Mouse (Mus musculus) urinary bladder, postnatal 25 days (tissue): Measurements from ENCODE around the gene Ccdc71l.
A peak's percentile ranks its signal among the peaks of the same experiment; 100 is the strongest.

Source experiments
- DNase-seq: peaks from one replicate; pipeline ENCODE4 v3.0.0; 2022; ENCODE audit warnings: low spot score

Gene Ccdc71l

DNA sequence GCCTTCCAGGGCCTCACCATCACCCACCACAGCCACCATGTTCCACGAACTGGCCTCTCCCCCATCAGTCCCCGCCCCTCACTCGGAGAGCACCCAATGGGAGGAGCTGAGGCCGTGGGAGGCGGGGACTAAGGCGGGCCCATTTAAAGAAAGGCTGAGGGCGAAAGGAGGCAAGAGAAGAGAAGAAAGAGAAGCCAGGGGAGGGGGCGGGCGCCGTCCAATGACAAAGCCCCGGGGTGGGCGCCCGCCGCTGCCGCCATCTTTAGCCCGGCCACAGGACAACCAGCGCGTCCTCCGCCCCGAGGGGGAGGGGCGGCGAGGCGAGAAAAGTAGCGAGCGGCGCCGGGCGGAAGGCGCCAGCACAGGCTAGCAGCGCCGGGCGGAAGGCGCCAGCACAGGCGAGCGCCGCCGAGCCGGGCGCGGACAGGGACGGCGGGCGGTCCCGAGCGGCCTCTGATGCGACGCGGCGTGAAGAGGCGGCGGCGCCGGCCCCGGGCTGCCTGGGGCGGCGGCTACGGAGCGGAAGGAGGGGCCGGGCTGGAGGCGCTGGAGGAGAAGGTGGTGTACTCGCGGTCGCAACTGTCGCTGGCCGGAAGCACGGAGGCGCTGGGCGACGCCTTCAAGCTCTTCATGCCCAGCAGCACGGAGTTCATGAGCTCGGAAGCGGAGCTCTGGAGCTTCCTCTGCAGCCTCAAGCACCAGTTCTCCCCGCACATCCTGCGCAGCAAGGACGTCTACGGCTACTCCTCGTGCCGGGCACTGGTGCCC is at the start of gene Ccdc71l:
TSS of gene Ccdc71l (plus strand) at position 177 of the 768 bp plus-strand sequence.
- DNase-seq = peak; percentile 75

DNA sequence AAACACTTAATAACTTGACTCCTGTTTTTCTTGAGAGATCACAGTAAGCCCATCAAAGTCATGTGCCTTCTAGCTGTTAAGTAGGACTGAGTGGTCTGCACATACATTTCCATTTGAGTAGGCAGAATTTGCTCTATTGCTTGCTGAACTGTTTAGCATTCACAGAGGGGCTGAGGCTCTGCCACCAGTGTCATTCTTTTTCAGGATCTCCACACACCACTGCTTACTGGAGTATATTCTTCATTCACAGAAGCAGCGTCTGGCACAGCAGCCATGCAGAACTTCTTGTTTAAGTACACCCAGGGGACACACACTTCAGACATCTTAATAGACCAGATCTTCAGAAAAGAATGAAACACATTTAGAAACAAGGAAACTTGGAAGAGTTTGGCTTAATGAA is 39.4 kb upstream of the Ccdc71l start:
- no peak for DNase-seq

DNA sequence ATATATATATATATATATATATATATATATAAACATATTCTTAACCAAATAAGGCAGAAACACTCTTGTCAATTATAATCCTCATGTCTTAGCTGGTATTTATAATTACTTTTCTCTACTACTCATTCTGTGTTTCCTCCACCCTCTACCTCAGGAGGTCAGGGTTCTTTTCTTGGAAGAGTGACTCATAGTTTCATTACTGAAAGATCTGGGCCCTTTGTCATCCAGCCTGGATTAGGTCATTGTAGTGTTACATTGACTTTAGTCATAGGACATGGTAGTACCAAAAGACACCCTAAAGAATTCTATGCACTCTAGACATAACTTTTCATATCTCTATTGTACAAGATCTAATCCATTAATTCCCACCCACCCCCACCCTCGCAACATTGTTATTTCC is 35.0 kb upstream of the Ccdc71l start:
- no peak for DNase-seq

DNA sequence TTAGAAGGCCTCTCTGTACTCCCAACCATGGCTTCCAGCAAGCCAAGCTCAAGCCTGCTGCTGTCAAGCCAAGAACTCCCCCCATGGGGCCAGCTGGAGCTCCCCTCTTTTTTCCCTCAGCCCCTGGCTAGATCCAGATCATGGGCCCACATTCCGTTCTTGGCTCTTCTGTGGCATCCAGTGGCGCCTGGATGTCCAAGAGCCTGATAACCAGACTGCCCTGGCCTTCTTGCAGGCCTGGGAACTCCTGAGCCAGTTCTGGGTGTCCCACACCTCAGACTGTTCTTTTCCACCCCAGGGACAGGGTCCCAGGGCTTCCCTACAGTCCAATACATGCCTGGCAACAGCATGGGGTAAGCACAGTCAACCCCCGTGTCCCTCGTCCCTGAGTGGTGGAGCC is 32.4 kb upstream of the Ccdc71l start:
- no peak for DNase-seq

DNA sequence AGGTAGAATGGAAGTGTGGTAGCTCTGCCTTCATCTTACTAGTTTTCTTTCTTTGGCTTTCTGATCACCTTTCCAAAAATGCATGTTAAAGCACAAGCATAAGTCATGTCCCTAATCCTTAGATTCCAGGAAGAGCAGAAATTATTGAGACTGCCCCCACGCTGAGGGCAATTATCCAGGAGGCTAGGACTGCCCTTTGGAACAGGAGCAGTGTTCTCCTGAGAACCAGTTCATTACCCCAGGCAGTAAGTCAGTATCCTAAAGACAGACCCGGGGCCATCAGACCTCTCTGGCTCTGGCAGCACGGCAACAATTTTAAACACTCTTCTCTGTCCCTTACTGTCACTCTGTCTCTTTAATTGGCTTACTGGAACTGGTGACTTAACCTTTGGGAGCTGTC is 30.0 kb upstream of the Ccdc71l start:
- no peak for DNase-seq

DNA sequence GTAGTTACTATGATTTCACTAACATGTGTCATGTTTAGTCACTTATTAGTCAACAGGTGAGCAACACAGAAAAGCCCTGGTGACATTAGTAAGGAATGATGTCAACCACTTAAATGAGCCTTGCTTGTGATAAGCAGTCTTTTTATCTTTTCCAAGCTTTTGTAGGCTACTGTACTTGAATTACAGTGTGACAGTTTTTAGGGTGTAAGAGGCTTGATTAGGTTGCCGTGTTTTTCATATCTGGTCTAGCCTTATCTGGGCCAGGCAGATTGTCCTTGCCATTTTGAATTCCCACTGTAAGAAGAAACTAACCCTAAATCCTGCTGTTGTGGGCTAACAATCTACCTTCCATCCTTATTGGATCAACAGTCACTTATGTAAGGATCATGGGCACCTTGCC is 26.6 kb upstream of the Ccdc71l start:
- DNase-seq = no peak

DNA sequence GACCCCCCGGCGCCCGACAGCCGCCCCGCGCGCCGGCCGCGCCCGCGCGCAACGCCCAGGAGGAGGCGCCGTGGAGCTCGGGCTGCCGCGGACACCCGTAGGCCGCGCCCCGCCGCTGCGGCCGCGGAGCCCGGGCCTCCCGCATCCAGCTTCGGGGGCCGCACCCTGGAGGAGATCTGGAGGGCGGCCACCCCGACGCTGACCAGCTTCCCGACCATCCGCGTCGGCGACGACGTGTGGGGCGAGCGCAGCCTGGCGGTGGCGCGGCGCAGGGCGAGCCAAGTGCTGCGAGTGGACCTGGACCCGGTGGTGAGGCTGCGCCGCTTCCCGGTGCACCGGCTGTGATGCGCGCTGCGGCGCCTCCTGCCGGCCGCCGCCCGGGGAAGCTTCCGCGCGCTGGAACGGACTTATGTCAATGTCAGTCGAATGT is 807 bp downstream of the Ccdc71l start:
- peak; percentile 79 for DNase-seq

DNA sequence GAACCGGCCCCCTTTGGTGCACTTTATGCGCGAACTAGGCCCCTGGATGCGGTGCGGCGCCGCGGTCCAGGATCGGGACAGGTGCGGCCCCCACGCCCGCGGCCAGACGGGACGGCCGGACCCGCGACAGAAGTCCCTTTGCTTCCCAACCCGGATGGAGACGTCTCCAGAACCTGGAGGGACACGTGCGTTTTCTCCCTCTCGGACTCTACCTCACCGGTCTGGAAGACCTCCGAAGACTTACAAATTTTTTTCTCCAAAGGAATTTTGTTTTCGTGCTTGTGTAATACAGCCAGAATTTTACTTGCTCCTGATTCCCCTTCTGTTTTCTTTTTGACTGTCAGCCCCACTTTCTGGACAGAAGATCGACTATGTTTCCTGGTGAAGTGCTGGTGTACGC is 1.2 kb downstream of the Ccdc71l start:
- no peak for DNase-seq

DNA sequence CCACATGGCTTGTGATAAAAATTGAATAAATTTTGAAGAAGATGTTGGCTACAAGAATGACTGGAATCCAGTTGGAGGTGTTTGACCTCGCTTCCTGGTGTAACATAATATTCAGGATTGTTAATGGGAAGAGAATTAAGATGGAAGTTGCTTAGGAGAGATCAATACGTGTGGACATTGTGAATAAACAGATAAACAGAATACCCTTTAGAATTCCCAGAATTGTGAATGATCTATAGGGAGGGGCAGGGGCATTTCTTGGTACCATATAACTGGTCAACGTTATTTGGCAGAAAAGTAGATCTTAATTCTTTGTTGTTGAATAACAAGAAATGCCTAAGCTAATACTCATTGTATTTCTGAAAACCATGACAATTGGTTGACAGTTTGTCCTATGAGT is 2.0 kb downstream of the Ccdc71l start:
- DNase-seq = no peak

DNA sequence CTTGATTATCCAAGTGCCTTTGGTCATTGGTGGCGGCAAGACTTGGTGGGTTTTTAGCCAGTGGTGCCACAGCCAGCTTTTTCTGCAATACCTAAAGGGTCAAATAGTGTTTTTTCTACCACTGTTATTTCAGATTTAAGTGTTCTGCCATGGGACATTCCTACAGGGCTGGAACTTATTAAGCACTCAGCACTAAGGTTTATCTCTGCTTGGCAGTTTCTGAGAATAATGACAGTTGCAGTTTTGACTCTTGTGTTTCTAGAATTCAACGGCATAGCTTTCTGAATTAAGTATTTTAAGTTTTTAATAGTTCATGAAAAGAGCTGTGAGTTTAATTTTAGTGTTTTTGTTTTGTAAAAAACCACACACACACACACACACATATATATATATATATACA is 2.5 kb downstream of the Ccdc71l start:
- no peak for DNase-seq

DNA sequence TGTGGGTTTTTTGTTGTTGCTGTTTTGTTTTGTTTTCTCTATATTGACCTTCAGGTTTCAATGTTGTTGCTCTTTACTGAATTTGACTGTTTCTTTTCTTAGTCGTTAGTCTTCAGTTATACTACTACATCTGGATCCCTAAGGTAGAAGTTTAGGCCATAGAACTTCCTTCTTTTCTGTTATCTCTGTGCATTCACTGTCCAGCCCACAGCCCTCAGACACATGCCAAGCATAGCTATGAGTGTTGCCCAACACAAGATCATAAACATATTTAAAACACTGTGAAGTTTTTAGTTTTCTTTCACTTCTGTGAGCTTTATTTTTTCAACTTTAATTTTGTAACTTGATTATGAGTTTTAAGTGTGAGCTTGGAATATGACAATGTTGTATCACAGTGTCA is 41.0 kb downstream of the Ccdc71l start:
- DNase-seq = no peak

DNA sequence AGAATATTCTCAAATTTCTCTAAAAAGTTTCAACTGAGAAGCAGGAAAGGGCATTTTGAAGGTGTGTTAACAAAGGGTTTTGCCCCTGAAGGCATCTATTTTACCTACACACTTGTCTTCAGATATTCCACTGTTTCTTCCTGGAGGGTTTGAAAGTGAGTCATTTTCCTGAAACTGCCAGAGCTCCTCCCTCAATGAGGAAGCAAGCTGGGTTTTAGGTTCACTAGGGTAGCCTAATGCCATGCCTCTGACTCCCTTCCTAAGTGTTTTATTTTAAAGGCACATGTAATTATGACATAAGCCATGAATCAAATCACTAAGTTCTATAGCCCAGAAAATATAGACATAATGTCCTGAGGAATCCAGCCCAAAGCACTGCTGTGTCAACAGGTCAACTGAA is 49.3 kb downstream of the Ccdc71l start:
- no peak for DNase-seq

DNA sequence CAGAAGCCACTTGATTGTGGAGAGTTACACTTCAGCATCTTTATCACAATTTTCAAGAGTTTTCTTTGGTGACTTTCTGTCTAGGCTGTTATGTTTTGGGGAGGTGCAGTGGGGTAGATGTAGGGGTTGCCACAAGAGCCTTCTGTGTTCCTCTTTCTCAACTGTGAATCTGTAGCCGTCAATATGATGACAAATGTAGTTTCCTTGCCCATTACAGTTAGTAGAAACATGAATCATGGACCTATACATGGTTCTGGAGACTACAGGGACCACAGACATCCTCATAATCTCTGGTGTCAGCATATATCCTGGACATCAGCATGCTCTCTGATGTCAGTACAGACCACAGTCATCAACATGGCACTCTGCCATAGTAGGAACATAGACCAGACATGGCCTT is 52.5 kb downstream of the Ccdc71l start:
- no peak for DNase-seq
